Mouse (Mus musculus) forebrain, postnatal 0 days (tissue): ENCODE results near the gene Gm39115. TPM values are rescaled to one million over a fixed set of nuclear protein-coding genes. Genes with fewer than 3 reads are reported as not detected.
"Not testable (repeated sequence)": the region's sequence is repeated elsewhere in the genome, so short reads cannot be mapped to it uniquely, and the experiment has no call there.

Experiments
- ATAC-seq: fragments of 200-750 bp; cut with Nextera tagmentation; 2 replicates; pipeline ENCODE4 v1.8.0; 2017; ENCODE audit warnings: mild to moderate bottlenecking, moderate library complexity
- DNase-seq: peaks from one replicate; pipeline ENCODE4 v3.0.0-alpha.2; 2015
- H3K27ac ChIP-seq: fragments of 300-500 bp; sonication (generic); 2 replicates; pipeline ENCODE4 v1.5.1; 2014; ENCODE audit warnings: low read depth, mild to moderate bottlenecking, antibody characterized with exemption, low read length, moderate library complexity, mixed read lengths
- H3K27me3 ChIP-seq: fragments of 300-500 bp; sonication (generic); 2 replicates; pipeline ENCODE4 v1.6.1; 2014; ENCODE audit warnings: mild to moderate bottlenecking, low read length, mixed read lengths; ENCODE audit not compliant: insufficient read depth
- H3K36me3 ChIP-seq: fragments of 300-500 bp; sonication (generic); 2 replicates; pipeline ENCODE4 v1.6.1; 2014; ENCODE audit warnings: mild to moderate bottlenecking, moderate library complexity; ENCODE audit not compliant: insufficient read depth
- H3K4me1 ChIP-seq: fragments of 300-500 bp; sonication (generic); 2 replicates; pipeline ENCODE4 v1.6.1; 2014; ENCODE audit warnings: antibody characterized with exemption; ENCODE audit not compliant: insufficient read depth
- H3K4me2 ChIP-seq: fragments of 300-500 bp; sonication (generic); 2 replicates; pipeline ENCODE4 v1.6.1; 2014; ENCODE audit warnings: low read depth, mild to moderate bottlenecking, moderate library complexity
- H3K4me3 ChIP-seq: fragments of 300-500 bp; sonication (generic); 2 replicates; pipeline ENCODE4 v1.5.1; 2014; ENCODE audit warnings: low read depth, low read length, mixed read lengths
- H3K9ac ChIP-seq: fragments of 300-500 bp; sonication (generic); 2 replicates; pipeline ENCODE4 v1.6.1; 2014; ENCODE audit warnings: mild to moderate bottlenecking
- H3K9me3 ChIP-seq: fragments of 300-500 bp; sonication (generic); 2 replicates; pipeline ENCODE4 v1.6.1; 2016; ENCODE audit warnings: low read length
- CTCF ChIP-seq: sonication (generic); IDR thresholded peaks from 2 replicates; pipeline ENCODE4 v1.5.1; 2016; ENCODE audit warnings: antibody characterized with exemption, control low read depth, low read depth
- WGBS: fragments of 180-500 bp; shearing (Covaris S2); extraction: QIAGEN DNeasy Blood & Tissue Kit; methylation state at CpG from one replicate; pipeline ENCODE4 v1.1.7; 2014; 5-methylcytosine and 5-hydroxymethylcytosine counted together
- polyA plus RNA-seq: library from polyadenylated mRNA; unstranded; fragments of >200 nt; fragmentation: Nextera tagmentation; extraction: Ambion mirVana; gene quantifications from 2 replicates; pipeline ENCODE4 v1.2.1, GENCODE M21; 2015
- total RNA-seq: library from RNA; depleted of rRNA; stranded (reverse); fragments of >200 nt; gene quantifications from 2 replicates; pipeline ENCODE4 v1.2.3, GENCODE M21; 2014; rRNA removed

The Gm39115 gene
- total RNA-seq (not detected in 2 replicates), polyA plus RNA-seq (not detected in 2 replicates)

DNA sequence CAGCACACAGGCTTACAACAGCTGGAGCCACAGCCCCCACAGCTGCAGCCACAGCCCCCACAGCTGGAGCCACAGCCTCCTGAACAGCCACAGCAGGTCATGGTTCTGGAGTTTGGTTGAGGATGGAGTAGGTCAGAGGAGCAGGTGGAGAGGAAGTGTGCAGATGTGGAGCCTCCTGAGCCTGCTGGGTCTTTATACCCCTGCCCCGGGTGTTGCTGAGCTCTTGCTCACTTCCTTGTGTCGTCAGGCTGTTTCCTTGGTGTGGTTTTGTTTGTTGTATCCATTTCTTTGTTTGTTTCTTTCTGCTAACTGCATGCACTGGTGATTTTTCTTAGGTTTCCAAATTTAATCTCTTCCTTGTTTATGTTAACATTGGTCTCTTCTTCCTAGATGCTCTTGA lies at the start of gene Gm39115:
TSS of gene Gm39115 (minus strand) at position 101 of the 400 bp plus-strand sequence.
- WGBS = 40% methylated on average over 2 of the region's 2 CpGs
- H3K27me3 ChIP-seq, H3K4me3 ChIP-seq, H3K9ac ChIP-seq, H3K9me3 ChIP-seq, H3K4me2 ChIP-seq, ATAC-seq, H3K27ac ChIP-seq, DNase-seq, H3K4me1 ChIP-seq, H3K36me3 ChIP-seq: not testable (repeated sequence)

DNA sequence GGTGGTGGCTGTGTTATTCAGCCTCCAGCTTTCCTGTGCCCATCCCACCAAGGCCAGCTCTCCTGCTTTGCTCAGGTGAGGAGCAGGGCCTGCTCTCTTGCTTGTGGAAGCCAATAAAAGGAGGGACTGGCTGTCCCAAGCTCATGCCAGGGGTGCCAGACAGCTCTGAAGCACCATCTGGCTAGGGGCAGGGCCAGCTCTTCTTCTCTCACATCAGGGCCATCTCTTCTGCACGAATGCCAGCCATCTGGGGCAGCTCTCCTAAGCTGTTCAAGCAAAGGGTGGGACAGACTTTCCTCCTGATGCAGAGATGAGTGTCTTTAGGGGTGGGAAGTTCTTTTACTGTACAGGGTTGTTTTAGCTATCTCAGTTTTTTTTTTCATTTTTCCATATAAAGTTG lies 45.2 kb upstream of the Gm39115 start:
- no peak overlapping the region for H3K4me3 ChIP-seq
- no peak overlapping the region for H3K27ac ChIP-seq
- no peak for DNase-seq
- ATAC-seq = no peak
- no peak for TF ChIP-seq CTCF
- WGBS = 64% methylated on average over 1 of the region's 1 CpGs
- H3K27me3 ChIP-seq = no peaks in the 10 kb centered on the region
- H3K9me3 ChIP-seq = no peaks in the 10 kb centered on the region
- H3K4me2 ChIP-seq = no peak overlapping the region
- H3K36me3 ChIP-seq = no peaks in the 10 kb centered on the region
- H3K9ac ChIP-seq = no peak overlapping the region
- H3K4me1 ChIP-seq = no peaks in the 10 kb centered on the region

DNA sequence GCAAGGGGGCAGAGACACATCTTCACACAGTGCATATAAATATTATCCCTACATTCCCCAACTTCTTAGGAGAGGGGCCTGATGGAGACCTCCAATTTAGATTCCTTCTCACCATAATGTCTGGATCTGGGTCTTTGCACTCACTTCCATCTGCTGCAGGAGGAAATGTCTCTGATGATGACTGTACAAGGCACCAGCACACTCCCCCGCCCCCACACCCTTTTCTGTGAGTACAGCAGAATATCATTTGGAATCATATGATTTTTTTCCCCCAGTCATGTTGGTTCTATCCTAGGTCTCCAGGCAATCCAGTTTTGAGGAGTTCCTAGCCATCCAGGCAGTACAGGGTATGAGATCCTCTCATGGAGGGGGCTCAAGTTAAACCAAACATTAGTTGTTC lies 42.9 kb upstream of the Gm39115 start:
- Histone ChIP-seq H3K36me3 (no peaks in the 10 kb centered on the region), H3K4me1 (no peaks in the 10 kb centered on the region), H3K9me3 (no peaks in the 10 kb centered on the region), H3K27ac (no peak overlapping the region), H3K27me3 (no peaks in the 10 kb centered on the region), H3K4me2 (no peak overlapping the region), H3K4me3 (no peak overlapping the region), H3K9ac (no peak overlapping the region)
- DNase-seq (no peak), ATAC-seq (no peak)
- 78% methylated on average over 1 of the region's 1 CpGs for WGBS
- TF ChIP-seq CTCF = no peak

DNA sequence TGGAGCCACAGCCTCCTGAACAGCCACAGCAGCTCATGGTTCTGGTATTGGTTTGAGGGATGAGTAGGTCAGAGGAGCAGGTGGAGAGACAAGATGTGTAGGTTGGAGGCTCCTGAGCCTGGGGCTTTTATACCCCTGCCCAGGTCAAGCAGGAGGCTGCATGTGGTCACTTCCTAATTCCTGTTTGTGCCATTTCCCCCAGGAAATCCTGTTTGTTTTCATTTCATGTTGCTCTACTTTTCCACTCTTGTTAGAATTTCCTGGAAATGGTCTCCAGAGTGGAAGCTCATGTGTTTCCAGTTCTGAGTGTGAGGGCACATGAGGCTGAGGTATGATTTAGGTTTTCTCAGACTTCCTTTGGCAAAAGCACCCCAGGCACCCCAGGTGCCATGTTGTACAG lies 40.1 kb upstream of the Gm39115 start, which contains the start of gene Krtap5-2:
TSS of gene Krtap5-2 (minus strand) at position 101 of the 400 bp plus-strand sequence.
- not testable (repeated sequence) for H3K9me3 ChIP-seq, ATAC-seq, H3K27ac ChIP-seq, DNase-seq, H3K4me3 ChIP-seq, H3K9ac ChIP-seq, H3K27me3 ChIP-seq, H3K36me3 ChIP-seq, H3K4me2 ChIP-seq, H3K4me1 ChIP-seq

DNA sequence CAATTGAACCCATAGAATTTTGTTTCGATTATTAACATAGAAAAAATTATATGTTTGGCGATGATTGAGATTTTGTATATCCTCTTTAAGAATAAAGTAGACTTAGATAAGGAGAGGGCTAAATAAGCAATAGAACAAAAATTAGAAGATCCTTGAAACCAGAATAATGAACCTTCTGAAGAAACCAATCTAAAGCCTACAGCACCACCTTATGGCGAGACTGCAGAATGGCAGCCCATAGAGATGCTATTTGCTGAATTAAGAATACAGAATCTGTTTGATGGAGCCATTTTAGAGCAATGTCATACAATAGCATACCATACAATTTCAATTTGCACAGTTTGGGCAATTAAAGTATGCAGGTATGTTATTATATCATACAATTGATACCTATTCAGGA lies 34.0 kb upstream of the Gm39115 start:
- no peaks in the 10 kb centered on the region for H3K9me3 ChIP-seq
- no peak overlapping the region for H3K4me2 ChIP-seq
- no peaks in the 10 kb centered on the region for H3K36me3 ChIP-seq
- H3K27ac ChIP-seq = no peak overlapping the region
- peak; percentile 77 for TF ChIP-seq CTCF
- no peak overlapping the region for H3K4me3 ChIP-seq
- H3K4me1 ChIP-seq = no peaks in the 10 kb centered on the region
- ATAC-seq (no peak), DNase-seq (peak; percentile 77)
- no peaks in the 10 kb centered on the region for H3K27me3 ChIP-seq
- no peak overlapping the region for H3K9ac ChIP-seq
- WGBS = 49% methylated on average over 3 of the region's 3 CpGs

DNA sequence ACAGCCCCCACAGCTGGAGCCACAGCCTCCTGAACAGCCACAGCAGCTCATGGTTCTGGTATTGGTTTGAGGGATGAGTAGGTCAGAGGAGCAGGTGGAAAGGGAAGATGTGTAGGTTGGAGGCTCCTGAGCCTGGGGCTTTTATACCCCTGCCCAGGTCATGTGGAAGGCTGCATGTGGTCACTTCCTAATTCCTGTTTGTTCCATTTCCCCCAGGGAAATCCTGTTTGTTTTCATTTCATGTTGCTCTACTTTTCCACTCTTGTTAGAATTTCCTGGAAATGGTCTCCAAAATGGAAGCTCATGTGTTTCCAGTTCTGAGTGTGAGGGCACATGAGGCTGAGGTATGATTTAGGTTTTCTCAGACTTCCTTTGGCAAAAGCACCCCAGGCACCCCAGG lies 29.8 kb upstream of the Gm39115 start, which contains the start of gene Gm4553:
TSS of gene Gm4553 (minus strand) at position 101 of the 400 bp plus-strand sequence.
- not testable (repeated sequence) for H3K4me1 ChIP-seq, H3K4me2 ChIP-seq, DNase-seq, H3K9me3 ChIP-seq, H3K27ac ChIP-seq, H3K36me3 ChIP-seq, H3K27me3 ChIP-seq, ATAC-seq, H3K4me3 ChIP-seq, H3K9ac ChIP-seq

DNA sequence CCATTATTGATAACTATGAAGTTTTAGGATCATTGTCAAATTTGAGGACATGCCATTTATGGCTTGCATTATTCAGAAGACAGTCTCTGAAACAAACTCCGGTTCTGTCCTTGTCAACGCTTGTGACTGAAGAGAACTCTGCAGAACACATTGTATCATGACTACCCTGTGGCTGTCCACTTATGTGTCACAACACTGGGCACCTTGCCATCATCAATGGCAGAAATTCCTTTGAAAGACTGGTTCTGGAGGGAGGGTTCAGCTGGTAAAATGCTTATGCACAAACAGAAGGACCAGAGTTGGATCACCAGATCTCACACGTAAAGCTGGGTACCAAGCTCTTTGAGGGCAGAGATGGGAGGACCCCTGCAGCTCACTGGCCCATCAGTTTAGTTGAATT lies 23.5 kb upstream of the Gm39115 start:
- H3K27me3 ChIP-seq = no peaks in the 10 kb centered on the region
- ATAC-seq (no peak), DNase-seq (no peak)
- no peak for TF ChIP-seq CTCF
- no peak overlapping the region for H3K4me2 ChIP-seq
- no peaks in the 10 kb centered on the region for H3K4me1 ChIP-seq
- no peak overlapping the region for H3K27ac ChIP-seq
- WGBS = 88% methylated on average over 3 of the region's 3 CpGs
- H3K36me3 ChIP-seq = no peaks in the 10 kb centered on the region
- no peaks in the 10 kb centered on the region for H3K9me3 ChIP-seq
- H3K4me3 ChIP-seq = no peak overlapping the region
- no peak overlapping the region for H3K9ac ChIP-seq

DNA sequence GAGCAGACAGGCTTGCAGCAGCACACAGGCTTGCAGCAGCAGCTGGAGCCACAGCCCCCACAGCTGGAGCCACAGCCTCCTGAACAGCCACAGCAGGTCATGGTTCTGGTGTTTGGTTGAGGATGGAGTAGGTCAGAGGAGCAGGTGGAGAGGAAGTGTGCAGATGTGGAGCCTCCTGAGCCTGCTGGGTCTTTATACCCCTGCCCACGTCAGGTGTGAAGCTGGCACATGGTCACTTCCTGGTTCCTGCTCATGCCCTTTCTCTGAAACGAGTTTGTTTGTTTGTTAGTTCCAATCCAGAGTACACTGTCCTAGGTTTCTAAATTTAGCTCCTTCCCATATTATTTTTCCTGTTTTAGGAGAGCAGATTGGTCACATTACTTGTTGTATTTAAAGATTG lies 21.2 kb upstream of the Gm39115 start, which contains the start of gene Gm29735:
TSS of gene Gm29735 (minus strand) at position 101 of the 400 bp plus-strand sequence.
- not testable (repeated sequence) for H3K27me3 ChIP-seq, H3K4me3 ChIP-seq, H3K27ac ChIP-seq, H3K9me3 ChIP-seq, H3K9ac ChIP-seq, DNase-seq, H3K4me1 ChIP-seq, ATAC-seq, H3K4me2 ChIP-seq, H3K36me3 ChIP-seq
- WGBS = 44% methylated on average over 2 of the region's 2 CpGs
